Mouse (Mus musculus): ENCODE results near the gene Zkscan3.

The Zkscan3 gene

DNA sequence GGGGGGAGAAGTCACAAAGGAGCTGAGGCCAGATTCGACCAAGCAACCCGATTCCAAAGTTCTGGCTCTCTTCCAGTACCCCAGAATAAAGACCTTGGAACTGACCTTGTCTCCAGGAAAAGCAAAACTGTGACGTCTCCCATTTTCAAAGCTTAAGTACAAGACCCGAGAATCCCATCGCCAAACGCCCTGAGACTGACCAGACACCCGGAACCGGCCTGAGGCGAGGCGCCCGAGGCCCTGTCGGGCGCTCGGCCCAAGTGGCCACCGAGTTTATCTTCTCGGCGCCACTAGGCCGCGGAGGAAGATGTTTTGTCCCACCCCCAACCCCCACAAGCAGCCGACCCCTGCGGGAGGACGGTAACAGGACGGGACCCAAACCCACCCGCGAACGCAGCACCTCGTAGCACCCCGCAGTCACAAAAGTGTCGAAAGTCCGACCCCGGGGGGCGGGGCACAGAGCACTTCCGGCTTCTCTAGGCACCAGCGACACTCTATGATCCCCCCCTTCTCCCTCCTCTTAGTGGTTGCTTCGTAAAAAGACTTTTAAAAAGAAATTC lies at the start of gene Zkscan3:
Zkscan3 (minus strand) TSS at position 469 of the 560 bp plus-strand sequence.
- DNase-seq (ENCODE audit: low read depth, low spot score): peak; percentile 83

- no peak for DNase-seq (ENCODE audit: low read depth, low spot score)
These were observed 45.5 kb upstream of the Zkscan3 start for GRCm38 (mm10) chr13:21447856-21448614.

DNA sequence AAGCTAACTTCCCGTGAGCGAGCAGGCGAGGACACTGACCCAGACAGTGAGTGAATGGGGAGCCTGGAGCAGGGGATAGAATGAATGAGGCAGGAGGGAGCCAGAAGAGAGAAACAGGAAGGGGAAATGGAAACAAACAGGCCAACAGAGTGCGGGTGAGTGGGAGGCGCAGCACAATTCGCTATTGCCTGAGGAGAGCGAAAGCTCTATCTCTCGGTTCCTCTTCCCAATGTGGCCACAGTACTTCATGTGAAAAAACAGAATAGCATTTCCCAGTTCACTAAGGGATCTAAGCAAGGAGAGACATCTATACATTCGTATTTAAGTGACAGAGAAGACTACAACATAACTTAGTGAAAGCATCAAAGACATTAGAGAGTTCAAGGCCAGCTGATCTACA lies 44.2 kb upstream of the Zkscan3 start:
- no peak for DNase-seq (ENCODE audit: low read depth, low spot score)

GRCm38 (mm10) chr13:21441207-21441572 lies 38.6 kb upstream of the Zkscan3 start:
- no peak for DNase-seq (ENCODE audit: low read depth, low spot score)

DNA sequence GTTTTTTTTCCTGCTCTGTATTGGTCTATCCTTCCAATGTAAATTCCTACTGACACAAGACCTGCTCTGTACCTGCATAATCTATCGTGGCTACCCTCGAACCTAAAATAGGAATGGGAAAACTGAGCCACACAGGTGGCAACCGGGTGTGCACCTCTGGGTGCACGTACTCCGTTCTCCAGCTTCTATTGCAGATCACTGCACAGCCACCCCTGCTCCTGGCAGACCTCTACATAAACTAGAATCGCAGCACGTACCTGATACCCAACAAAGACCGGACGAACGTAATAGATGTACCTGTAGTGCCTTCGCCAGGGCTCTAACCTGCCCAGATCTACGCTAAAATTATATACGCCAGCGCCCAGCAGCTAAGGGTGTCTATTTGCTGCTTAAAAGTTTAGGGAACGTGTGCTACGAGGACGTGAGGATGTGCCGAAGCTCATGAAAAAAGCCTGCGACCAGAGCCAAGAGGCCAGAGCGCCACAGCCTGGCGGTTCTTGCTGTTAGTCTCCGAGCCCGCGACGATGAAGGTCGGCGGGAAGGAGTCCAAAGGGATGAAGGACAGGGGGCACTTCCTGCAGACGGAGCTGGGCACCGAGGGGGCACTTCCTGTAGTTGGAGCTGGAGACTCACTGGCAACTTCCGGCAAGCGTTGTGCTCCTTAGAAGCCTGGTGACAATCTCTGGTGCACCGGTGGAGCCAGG lies 38.1 kb upstream of the Zkscan3 start, which contains the start of gene Pgbd1:
Pgbd1 (minus strand) TSS at position 556 of the 704 bp plus-strand sequence.
- DNase-seq (ENCODE audit: low read depth, low spot score): no peak

DNA sequence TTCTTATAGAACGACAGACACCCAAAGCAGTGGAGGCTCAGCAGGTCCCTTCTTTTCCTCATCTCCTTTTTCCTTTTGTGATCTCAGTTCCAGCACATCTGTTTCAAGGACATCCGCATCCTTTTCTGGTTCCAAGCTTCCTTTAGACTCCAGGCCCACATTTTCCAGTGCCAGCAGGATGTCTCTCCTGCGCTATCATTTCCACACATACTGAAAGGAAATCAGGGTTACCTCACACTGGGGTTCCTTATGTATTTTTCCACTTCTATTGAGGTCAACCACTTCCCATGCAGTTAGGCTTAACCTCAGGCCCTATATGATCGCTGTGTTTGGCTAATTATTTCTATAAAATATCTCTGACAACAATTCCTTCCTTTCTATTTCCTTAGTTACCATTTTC lies 32.9 kb upstream of the Zkscan3 start:
- no peak for DNase-seq (ENCODE audit: low read depth, low spot score)

DNA sequence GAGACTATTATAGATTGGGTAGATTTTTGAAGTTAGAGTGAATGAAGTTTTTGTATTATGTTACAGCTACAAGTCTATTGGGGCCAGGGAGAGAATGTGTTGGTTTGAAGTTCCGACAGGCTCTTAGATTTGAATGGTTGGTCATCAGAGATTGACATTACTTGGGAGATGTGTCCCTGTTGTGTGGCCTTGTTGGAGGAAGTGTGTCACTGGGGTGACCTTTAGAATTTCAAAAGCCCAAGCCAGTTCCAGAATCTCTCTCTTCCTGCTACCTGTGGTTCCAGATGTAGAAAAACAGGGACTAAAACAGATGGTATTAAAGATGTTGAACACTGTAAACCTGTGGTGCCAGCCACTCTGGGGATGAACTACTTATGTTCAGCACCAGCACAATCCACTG lies 25.1 kb upstream of the Zkscan3 start:
- DNase-seq (ENCODE audit: low read depth, low spot score): no peak

GRCm38 (mm10) chr13:21423301-21423700 lies 20.7 kb upstream of the Zkscan3 start:
- no peak for DNase-seq (ENCODE audit: low read depth, low spot score)

DNA sequence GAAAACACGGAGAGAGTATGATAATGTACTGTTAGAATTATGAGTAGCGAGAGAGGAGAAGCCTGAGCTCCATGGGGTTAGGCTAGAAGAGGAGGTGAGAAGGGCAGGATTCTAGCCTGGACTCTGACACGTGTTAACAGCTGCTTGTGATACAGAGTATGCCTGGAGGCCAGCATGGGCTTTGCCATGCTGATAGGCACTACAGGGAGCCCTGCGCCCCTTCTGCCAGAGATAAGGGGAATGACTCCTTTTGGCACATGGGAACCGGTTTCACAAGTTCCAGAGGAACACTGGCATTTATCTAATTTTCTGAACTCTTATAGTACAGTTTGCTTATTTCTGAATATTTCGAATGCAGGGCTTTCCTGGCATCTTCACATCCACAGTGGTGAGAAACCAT lies 16.3 kb upstream of the Zkscan3 start:
- DNase-seq (ENCODE audit: low read depth, low spot score): no peak

DNA sequence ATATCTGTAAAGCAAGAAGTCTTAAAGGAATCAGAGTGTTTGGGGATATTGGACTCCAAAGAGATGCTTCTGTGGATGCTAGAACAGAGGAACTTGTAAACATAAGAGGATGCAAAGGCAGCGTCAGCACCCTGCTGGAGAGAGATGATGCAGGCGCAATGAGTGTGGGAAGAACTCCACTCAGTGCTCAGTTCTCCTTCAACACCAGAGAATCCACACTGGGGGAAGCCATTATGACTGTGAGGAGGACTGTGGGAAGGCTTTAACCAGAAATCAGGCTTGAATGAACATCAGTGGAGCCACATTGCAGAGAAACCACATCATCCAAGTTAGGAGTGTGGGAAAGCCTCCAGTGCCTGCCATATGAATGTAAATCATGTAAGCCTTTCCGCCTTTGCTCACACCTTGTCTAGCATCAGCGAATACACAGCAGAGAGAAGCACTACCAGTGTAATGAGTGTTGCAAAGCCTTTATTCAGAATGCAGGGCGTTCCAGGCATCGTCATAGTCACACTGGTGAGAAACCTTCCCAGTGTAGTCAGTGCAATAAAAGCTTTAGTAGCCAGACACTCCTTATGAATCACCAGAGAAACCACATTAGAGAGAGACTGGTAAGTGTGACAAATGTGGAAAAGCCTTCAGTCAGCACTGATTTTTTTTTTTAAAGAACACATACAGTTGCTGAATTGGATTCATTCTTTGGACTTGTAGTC lies 14.9 kb upstream of the Zkscan3 start:
- peak; percentile 80 for DNase-seq (ENCODE audit: low read depth, low spot score)

DNA sequence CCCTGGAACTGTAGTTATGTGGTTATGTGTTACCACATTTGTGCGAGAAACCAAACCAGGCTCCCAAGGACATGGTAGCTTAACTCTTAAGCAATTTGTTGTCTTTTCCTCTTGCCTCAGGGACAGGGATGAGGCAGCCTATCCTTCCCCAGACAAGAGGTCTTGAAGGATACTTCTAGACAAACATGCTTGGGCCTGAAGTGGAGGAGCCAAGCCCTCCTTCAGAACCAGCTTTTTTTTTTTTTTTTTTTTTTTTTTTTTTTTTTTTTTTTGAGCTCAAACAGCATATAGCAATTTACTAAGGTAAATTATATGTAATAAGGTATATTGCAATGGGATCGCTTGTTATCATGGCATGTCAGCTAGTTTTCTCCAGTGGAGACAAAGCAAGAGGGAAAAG lies 13.2 kb upstream of the Zkscan3 start:
- no peak for DNase-seq (ENCODE audit: low read depth, low spot score)

- no peak for DNase-seq (ENCODE audit: low read depth, low spot score)
These were observed 12.7 kb upstream of the Zkscan3 start for GRCm38 (mm10) chr13:21415266-21415665.

- DNase-seq (ENCODE audit: low read depth, low spot score): no peak
These were observed 12.0 kb upstream of the Zkscan3 start for GRCm38 (mm10) chr13:21414231-21415212.

- DNase-seq (ENCODE audit: low read depth, low spot score): no peak
These were observed 6.4 kb upstream of the Zkscan3 start for GRCm38 (mm10) chr13:21408805-21409459.

GRCm38 (mm10) chr13:21407969-21408804 lies 5.6 kb upstream of the Zkscan3 start:
- DNase-seq (ENCODE audit: low read depth, low spot score): peak; percentile 76

DNA sequence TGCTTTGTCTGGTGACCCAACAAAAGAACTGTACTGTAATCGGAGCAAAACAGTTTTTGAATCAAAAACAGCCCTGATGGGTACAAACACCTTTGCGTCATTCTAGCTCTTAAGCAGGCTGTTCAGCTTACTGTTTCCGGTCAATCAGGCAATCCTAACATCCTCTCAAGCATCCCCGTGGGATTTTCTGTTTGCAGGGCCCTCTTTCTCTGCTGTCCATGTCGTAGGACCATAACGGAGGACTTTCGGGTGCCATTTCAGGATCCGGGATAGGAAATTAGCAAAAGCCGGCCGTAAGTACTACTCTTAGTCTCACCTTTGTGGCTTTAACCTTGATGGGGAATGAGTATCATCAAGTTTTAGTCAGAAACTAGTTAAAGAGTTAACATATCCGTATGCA lies 4.8 kb upstream of the Zkscan3 start:
- DNase-seq (ENCODE audit: low read depth, low spot score): no peak

DNA sequence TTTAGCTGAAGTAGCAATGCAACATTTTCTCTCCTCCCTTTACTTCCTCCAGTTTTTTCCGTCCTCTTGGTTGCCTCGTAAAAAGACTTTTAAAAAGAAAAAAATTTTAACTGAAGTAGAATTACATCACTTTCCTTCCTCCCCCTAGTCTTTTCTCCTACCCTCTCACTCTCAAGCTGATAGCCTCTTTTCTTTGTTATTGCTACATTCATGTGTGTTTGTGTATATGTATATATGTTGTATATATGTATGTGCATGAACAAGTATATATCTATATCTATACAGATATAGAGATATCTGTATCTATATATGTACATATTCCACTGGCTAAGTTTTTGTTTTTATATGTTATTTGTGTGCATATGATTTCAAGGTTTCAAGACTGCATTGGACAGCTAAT lies 293 bp upstream of the Zkscan3 start:
- no peak for DNase-seq (ENCODE audit: low read depth, low spot score)

- DNase-seq (ENCODE audit: low read depth, low spot score): peak; percentile 65
These were observed 794 bp downstream of the Zkscan3 start for GRCm38 (mm10) chr13:21401636-21402286.

DNA sequence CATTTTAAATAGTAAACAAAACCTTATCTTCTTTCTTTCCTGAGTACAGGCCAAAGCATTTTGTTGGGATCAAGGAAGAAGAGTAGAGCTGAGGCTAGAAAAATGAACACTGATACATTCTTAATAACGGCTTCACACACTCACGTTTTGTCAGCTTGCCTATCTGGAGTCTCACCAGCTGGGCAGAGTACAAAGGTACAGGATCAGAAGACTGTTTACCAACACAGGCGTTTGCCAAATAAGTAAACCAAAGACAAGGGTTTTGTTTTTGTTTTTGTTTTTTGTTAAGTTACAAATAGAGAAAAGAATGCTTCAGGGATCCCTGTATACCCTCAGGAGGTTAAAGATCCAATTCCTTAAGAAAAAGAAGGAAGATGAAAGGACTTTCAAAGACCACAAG lies 1.4 kb downstream of the Zkscan3 start:
- DNase-seq (ENCODE audit: low read depth, low spot score): no peak

Data from 3T3-L1 (cell line).